Mouse (Mus musculus) forebrain, postnatal 0 days (tissue): ENCODE results near the gene Chkb. TPM values are rescaled to one million over a fixed set of nuclear protein-coding genes. Genes with fewer than 3 reads are reported as not detected.

Experiments used
- ATAC-seq: fragments of 200-750 bp; cut with Nextera tagmentation; 2 replicates; pipeline ENCODE4 v1.8.0; 2017; ENCODE audit warnings: mild to moderate bottlenecking, moderate library complexity
- DNase-seq: peaks from one replicate; pipeline ENCODE4 v3.0.0-alpha.2; 2015
- H3K27ac ChIP-seq: fragments of 300-500 bp; sonication (generic); 2 replicates; pipeline ENCODE4 v1.5.1; 2014; ENCODE audit warnings: low read depth, mild to moderate bottlenecking, antibody characterized with exemption, low read length, moderate library complexity, mixed read lengths
- H3K27me3 ChIP-seq: fragments of 300-500 bp; sonication (generic); 2 replicates; pipeline ENCODE4 v1.6.1; 2014; ENCODE audit warnings: mild to moderate bottlenecking, low read length, mixed read lengths; ENCODE audit not compliant: insufficient read depth
- H3K36me3 ChIP-seq: fragments of 300-500 bp; sonication (generic); 2 replicates; pipeline ENCODE4 v1.6.1; 2014; ENCODE audit warnings: mild to moderate bottlenecking, moderate library complexity; ENCODE audit not compliant: insufficient read depth
- H3K4me1 ChIP-seq: fragments of 300-500 bp; sonication (generic); 2 replicates; pipeline ENCODE4 v1.6.1; 2014; ENCODE audit warnings: antibody characterized with exemption; ENCODE audit not compliant: insufficient read depth
- H3K4me2 ChIP-seq: fragments of 300-500 bp; sonication (generic); 2 replicates; pipeline ENCODE4 v1.6.1; 2014; ENCODE audit warnings: low read depth, mild to moderate bottlenecking, moderate library complexity
- H3K4me3 ChIP-seq: fragments of 300-500 bp; sonication (generic); 2 replicates; pipeline ENCODE4 v1.5.1; 2014; ENCODE audit warnings: low read depth, low read length, mixed read lengths
- H3K9ac ChIP-seq: fragments of 300-500 bp; sonication (generic); 2 replicates; pipeline ENCODE4 v1.6.1; 2014; ENCODE audit warnings: mild to moderate bottlenecking
- H3K9me3 ChIP-seq: fragments of 300-500 bp; sonication (generic); 2 replicates; pipeline ENCODE4 v1.6.1; 2016; ENCODE audit warnings: low read length
- CTCF ChIP-seq: sonication (generic); IDR thresholded peaks from 2 replicates; pipeline ENCODE4 v1.5.1; 2016; ENCODE audit warnings: antibody characterized with exemption, control low read depth, low read depth
- WGBS: fragments of 180-500 bp; shearing (Covaris S2); extraction: QIAGEN DNeasy Blood & Tissue Kit; methylation state at CpG from one replicate; pipeline ENCODE4 v1.1.7; 2014; 5-methylcytosine and 5-hydroxymethylcytosine counted together
- polyA plus RNA-seq: library from polyadenylated mRNA; unstranded; fragments of >200 nt; fragmentation: Nextera tagmentation; extraction: Ambion mirVana; gene quantifications from 2 replicates; pipeline ENCODE4 v1.2.1, GENCODE M21; 2015
- total RNA-seq: library from RNA; depleted of rRNA; stranded (reverse); fragments of >200 nt; gene quantifications from 2 replicates; pipeline ENCODE4 v1.2.3, GENCODE M21; 2014

Chkb gene
- total and polyA plus RNA-seq, 2 experiments from 2014 or later = 56.9 to 92.4 TPM

DNA sequence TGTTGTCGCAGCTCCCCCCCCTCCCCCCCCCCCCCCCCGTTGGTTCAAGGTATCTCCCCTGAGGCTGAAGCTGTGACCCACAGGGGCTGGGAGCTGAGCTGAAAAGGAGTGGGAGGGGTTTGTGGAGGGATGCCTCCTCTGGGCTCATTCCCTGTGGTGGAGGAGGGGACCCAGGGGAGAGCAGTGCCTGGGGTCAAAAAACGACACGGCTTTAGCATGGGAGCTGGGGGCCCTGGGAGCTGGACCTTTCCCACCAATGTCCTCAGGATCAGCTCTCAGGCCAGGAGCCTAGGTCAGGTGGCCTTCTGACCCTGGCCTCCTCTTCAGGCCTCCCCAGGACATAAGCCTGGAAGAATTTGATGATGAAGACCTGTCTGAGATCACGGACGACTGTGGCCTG lies 25.1 kb upstream of the Chkb start:
- ATAC-seq (peak; percentile 11; the same call in 1 of the 2 replicates), DNase-seq (no peak)
- Histone ChIP-seq H3K27me3 (no peaks in the 10 kb centered on the region), H3K4me1 (peaks cover 13% of the 10 kb centered on the region), H3K27ac (peak overlapping the region; percentile 88; the same call in 1 of the 2 replicates), H3K9me3 (no peaks in the 10 kb centered on the region), H3K9ac (peak overlapping the region; percentile 87), H3K36me3 (peaks cover 34% of the 10 kb centered on the region), H3K4me2 (peak overlapping the region; percentile 83), H3K4me3 (peak overlapping the region; percentile 87)
- no peak for TF ChIP-seq CTCF
- 13% methylated on average over 4 of the region's 6 CpGs for WGBS

DNA sequence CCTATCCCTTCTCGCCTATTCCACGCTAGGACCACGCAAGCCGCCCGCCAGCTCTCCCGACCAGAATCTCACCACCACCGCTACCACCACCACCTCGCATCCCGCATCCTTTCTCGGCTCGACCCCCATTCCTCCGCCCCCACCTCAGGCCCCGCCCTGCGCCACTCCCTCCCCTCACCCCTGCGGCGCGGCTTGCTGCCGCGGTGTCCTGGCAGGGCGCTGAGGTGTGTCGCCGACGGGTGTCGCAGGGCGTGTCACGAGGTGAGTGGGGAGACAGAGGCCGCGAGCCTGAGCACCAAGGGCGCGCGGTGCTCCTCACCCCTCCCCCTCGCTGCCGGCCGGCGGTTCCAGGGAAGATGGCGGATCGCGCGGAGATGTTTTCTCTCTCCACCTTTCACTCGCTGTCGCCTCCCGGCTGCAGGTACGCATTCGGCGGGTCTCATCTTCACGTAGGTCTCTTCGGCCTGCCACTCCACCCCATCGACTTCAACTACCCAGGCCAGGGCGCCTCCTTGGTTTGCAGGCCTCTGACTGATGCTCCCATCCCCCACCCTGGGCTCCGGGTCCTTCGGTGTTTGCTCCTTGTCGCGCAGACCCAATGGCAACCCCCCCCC lies 24.3 kb upstream of the Chkb start, which contains the start of gene Mapk8ip2:
Mapk8ip2 (plus strand) TSS at position 49 of the 614 bp plus-strand sequence.
- TF ChIP-seq CTCF = no peak
- Histone ChIP-seq H3K9ac (peak within 1 kb of the TSS; percentile 87), H3K4me3 (peak within 1 kb of the TSS; percentile 87), H3K27ac (peak within 1 kb of the TSS; percentile 88), H3K4me1 (peaks cover 13% of the 10 kb centered on the region), H3K4me2 (peak within 1 kb of the TSS; percentile 83), H3K36me3 (peaks cover 27% of the 10 kb centered on the region), H3K27me3 (no peaks in the 10 kb centered on the region), H3K9me3 (no peaks in the 10 kb centered on the region)
- peak; percentile 77 for DNase-seq
- WGBS = 3% methylated on average over 48 of the region's 53 CpGs
- ATAC-seq = peak; percentile 86

GRCm38 (mm10) chr15:89452906-89453864 lies 23.5 kb upstream of the Chkb start:
- WGBS = 6% methylated on average over 24 of the region's 24 CpGs
- no peak for TF ChIP-seq CTCF
- H3K4me1 ChIP-seq = peaks cover 13% of the 10 kb centered on the region
- peak overlapping the region; percentile 87 for H3K4me3 ChIP-seq
- H3K9me3 ChIP-seq = no peaks in the 10 kb centered on the region
- H3K9ac ChIP-seq = peak overlapping the region; percentile 87
- H3K27ac ChIP-seq = peak overlapping the region; percentile 88
- DNase-seq = no peak
- peak; percentile 81 for ATAC-seq
- peak overlapping the region; percentile 83 for H3K4me2 ChIP-seq
- peaks cover 19% of the 10 kb centered on the region for H3K36me3 ChIP-seq
- no peaks in the 10 kb centered on the region for H3K27me3 ChIP-seq

- Histone ChIP-seq H3K36me3 (no peaks in the 10 kb centered on the region), H3K9ac (no peak overlapping the region), H3K9me3 (no peaks in the 10 kb centered on the region), H3K27me3 (no peaks in the 10 kb centered on the region), H3K4me2 (no peak overlapping the region), H3K4me1 (no peaks in the 10 kb centered on the region), H3K4me3 (no peak overlapping the region), H3K27ac (no peak overlapping the region)
- ATAC-seq (peak; percentile 55; the same call in 1 of the 2 replicates), DNase-seq (peak; percentile 41)
- 41% methylated on average over 8 of the region's 8 CpGs for WGBS
- TF ChIP-seq CTCF = peak; percentile 52
Measured at GRCm38 (mm10) chr15:89442486-89443070, 12.9 kb upstream of the Chkb start.

DNA sequence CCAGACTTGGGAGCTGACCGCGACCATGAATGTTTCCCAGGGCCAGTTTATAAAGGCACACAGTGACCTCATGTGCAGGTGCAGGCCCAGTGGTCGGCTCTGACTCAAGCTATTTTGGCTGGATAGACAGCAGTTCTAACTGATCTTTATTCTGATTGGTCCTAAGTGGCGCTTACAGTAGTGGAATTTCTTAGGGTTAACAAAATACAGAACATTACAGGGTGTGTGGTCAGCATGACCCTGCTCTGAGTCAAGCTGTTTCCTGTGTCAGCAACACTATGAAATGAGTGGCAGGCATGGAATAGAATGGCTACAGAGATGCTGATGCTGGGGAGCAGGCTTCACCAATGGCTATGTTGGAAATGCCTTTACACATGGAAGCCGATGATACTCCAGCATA lies 6.2 kb upstream of the Chkb start:
- Histone ChIP-seq H3K4me1 (no peaks in the 10 kb centered on the region), H3K27ac (no peak overlapping the region), H3K9me3 (no peaks in the 10 kb centered on the region), H3K27me3 (no peaks in the 10 kb centered on the region), H3K4me2 (no peak overlapping the region), H3K4me3 (no peak overlapping the region), H3K9ac (no peak overlapping the region), H3K36me3 (no peaks in the 10 kb centered on the region)
- DNase-seq (no peak), ATAC-seq (no peak)
- WGBS = 90% methylated on average over 5 of the region's 5 CpGs
- no peak for TF ChIP-seq CTCF

- DNase-seq = no peak
- H3K9ac ChIP-seq = no peak overlapping the region
- H3K9me3 ChIP-seq = no peaks in the 10 kb centered on the region
- no peak for ATAC-seq
- no peak overlapping the region for H3K27ac ChIP-seq
- TF ChIP-seq CTCF = no peak
- 0 out of 2 replicates have a peak, but pooled peaks cover 2% of the 10 kb centered on the region for H3K4me1 ChIP-seq
- H3K4me2 ChIP-seq = no peak overlapping the region
- WGBS = 64% methylated on average over 3 of the region's 3 CpGs
- no peaks in the 10 kb centered on the region for H3K36me3 ChIP-seq
- no peak overlapping the region for H3K4me3 ChIP-seq
- H3K27me3 ChIP-seq = no peaks in the 10 kb centered on the region
Measured at GRCm38 (mm10) chr15:89434136-89434535, 4.4 kb upstream of the Chkb start.
